Mouse (Mus musculus): ENCODE data around the gene S1pr4. TPM values are rescaled to one million over a fixed set of nuclear protein-coding genes. Genes with fewer than 3 reads are reported as not detected.

S1pr4 gene
- total RNA-seq, 2 experiments from 2014 or later = 0.40 to 0.65 TPM

- no peak for DNase-seq
Observed at GRCm38 (mm10) chr10:81519227-81519977, 19.5 kb upstream of the S1pr4 start.

- DNase-seq = peak in 1 of 2 experiments; percentile 60
Observed at GRCm38 (mm10) chr10:81518546-81518945, 18.6 kb upstream of the S1pr4 start.

GRCm38 (mm10) chr10:81517227-81517626, 17.3 kb upstream of the S1pr4 start:
- no peak for DNase-seq

- no peak for DNase-seq
Observed at GRCm38 (mm10) chr10:81513798-81514197, 13.9 kb upstream of the S1pr4 start.

GRCm38 (mm10) chr10:81510246-81510810, 10.4 kb upstream of the S1pr4 start:
- DNase-seq = no peak

- no peak for DNase-seq
Observed at GRCm38 (mm10) chr10:81507691-81508489, 8.0 kb upstream of the S1pr4 start.

- no peak for DNase-seq
Observed at GRCm38 (mm10) chr10:81507095-81507494, 7.2 kb upstream of the S1pr4 start.

- no peak for DNase-seq
Observed at GRCm38 (mm10) chr10:81505016-81505664, 5.2 kb upstream of the S1pr4 start.

- peak; percentile 88 to 89 for DNase-seq
Observed at GRCm38 (mm10) chr10:81502658-81503057, 2.7 kb upstream of the S1pr4 start.

GRCm38 (mm10) chr10:81501863-81502262, 1.9 kb upstream of the S1pr4 start:
- no peak for DNase-seq

GRCm38 (mm10) chr10:81499250-81499901, 556 bp downstream of the S1pr4 start:
- DNase-seq = no peak

GRCm38 (mm10) chr10:81498316-81499249, 1.3 kb downstream of the S1pr4 start:
- DNase-seq = no peak

GRCm38 (mm10) chr10:81497401-81498270, 2.3 kb downstream of the S1pr4 start:
- DNase-seq = no peak

GRCm38 (mm10) chr10:81496969-81497368, 3.0 kb downstream of the S1pr4 start:
- no peak for DNase-seq

- peak; percentile 97 to 98 for DNase-seq
Observed at GRCm38 (mm10) chr10:81496264-81496901, 3.5 kb downstream of the S1pr4 start, which contains the start of gene Ncln. Gene Ncln, minus strand, starts transcription at chr10:81496392.

GRCm38 (mm10) chr10:81495616-81496263, 4.2 kb downstream of the S1pr4 start:
- DNase-seq = peak in 1 of 2 experiments; percentile 55

GRCm38 (mm10) chr10:81495151-81495550, 4.8 kb downstream of the S1pr4 start:
- no peak for DNase-seq

GRCm38 (mm10) chr10:81494260-81495041, 5.5 kb downstream of the S1pr4 start:
- no peak for DNase-seq

Measured in layer of hippocampus, postnatal 36 days (tissue).